Mouse (Mus musculus): ENCODE results near the gene Zp1. TPM values are rescaled to one million over a fixed set of nuclear protein-coding genes. Genes with fewer than 3 reads are reported as not detected.

Gene Zp1
- total and polyA plus RNA-seq, 2 experiments = not detected

GRCm38 (mm10) chr19:10924220-10924619 is 3.8 kb upstream of the Zp1 start:
- DNase-seq (ENCODE audit: extremely low read depth, low read depth, low spot score) = no peak
- WGBS = 64% methylated on average over 4 of the region's 4 CpGs
- Histone ChIP-seq H3K79me2 (ENCODE audit: control insufficient read depth, insufficient read depth, low read length) (no peaks in the 10 kb centered on the region), H3K9ac (ENCODE audit: low read depth, low read length) (no peak overlapping the region), H3K36me3 (ENCODE audit: control insufficient read depth, insufficient read depth, low read length) (no peaks in the 10 kb centered on the region), H3K4me3 (ENCODE audit: insufficient read depth, low read depth, low read length) (no peak overlapping the region), H3K27me3 (ENCODE audit: control insufficient read depth, insufficient read depth, low read length) (0 out of 2 replicates have a peak, but pooled peaks cover 3% of the 10 kb centered on the region), H3K27ac (replicated peaks; ENCODE audit: insufficient read depth, low read depth, low read length) (no peak overlapping the region), H3K4me1 (ENCODE audit: control insufficient read depth, insufficient read depth, low read length) (no peaks in the 10 kb centered on the region)
- TF ChIP-seq CTCF (IDR thresholded peaks at IDR 0.05; ENCODE audit: low read depth, low read length) = no peak
- TF ChIP-seq POLR2A (IDR thresholded peaks at IDR 0.05; ENCODE audit: extremely low read depth, insufficient read depth, low read length) = no peak

- no peak overlapping the region for H3K9ac ChIP-seq (ENCODE audit: low read depth, low read length)
- H3K36me3 ChIP-seq (ENCODE audit: control insufficient read depth, insufficient read depth, low read length) = no peaks in the 10 kb centered on the region
- TF ChIP-seq POLR2A (IDR thresholded peaks at IDR 0.05; ENCODE audit: extremely low read depth, insufficient read depth, low read length) (no peak), CTCF (IDR thresholded peaks at IDR 0.05; ENCODE audit: low read depth, low read length) (no peak)
- no peak overlapping the region for H3K27ac ChIP-seq (replicated peaks; ENCODE audit: insufficient read depth, low read depth, low read length)
- 70% methylated on average over 3 of the region's 3 CpGs for WGBS
- H3K4me1 ChIP-seq (ENCODE audit: control insufficient read depth, insufficient read depth, low read length) = no peaks in the 10 kb centered on the region
- DNase-seq (ENCODE audit: extremely low read depth, low read depth, low spot score) = no peak
- no peak overlapping the region for H3K4me3 ChIP-seq (ENCODE audit: insufficient read depth, low read depth, low read length)
- H3K27me3 ChIP-seq (ENCODE audit: control insufficient read depth, insufficient read depth, low read length) = no peaks in the 10 kb centered on the region
- H3K79me2 ChIP-seq (ENCODE audit: control insufficient read depth, insufficient read depth, low read length) = no peaks in the 10 kb centered on the region
Observed at GRCm38 (mm10) chr19:10921058-10921457, 626 bp upstream of the Zp1 start.

GRCm38 (mm10) chr19:10918321-10918991 is 2.0 kb downstream of the Zp1 start:
- H3K36me3 ChIP-seq (ENCODE audit: control insufficient read depth, insufficient read depth, low read length) = no peaks in the 10 kb centered on the region
- DNase-seq (ENCODE audit: extremely low read depth, low read depth, low spot score) = no peak
- no peaks in the 10 kb centered on the region for H3K4me1 ChIP-seq (ENCODE audit: control insufficient read depth, insufficient read depth, low read length)
- H3K79me2 ChIP-seq (ENCODE audit: control insufficient read depth, insufficient read depth, low read length) = no peaks in the 10 kb centered on the region
- H3K9ac ChIP-seq (ENCODE audit: low read depth, low read length) = no peak overlapping the region
- WGBS = 87% methylated on average over 10 of the region's 10 CpGs
- TF ChIP-seq POLR2A (IDR thresholded peaks at IDR 0.05; ENCODE audit: extremely low read depth, insufficient read depth, low read length) (no peak), CTCF (IDR thresholded peaks at IDR 0.05; ENCODE audit: low read depth, low read length) (no peak)
- no peak overlapping the region for H3K4me3 ChIP-seq (ENCODE audit: insufficient read depth, low read depth, low read length)
- no peaks in the 10 kb centered on the region for H3K27me3 ChIP-seq (ENCODE audit: control insufficient read depth, insufficient read depth, low read length)
- no peak overlapping the region for H3K27ac ChIP-seq (replicated peaks; ENCODE audit: insufficient read depth, low read depth, low read length)

- H3K36me3 ChIP-seq (ENCODE audit: control insufficient read depth, insufficient read depth, low read length) = no peaks in the 10 kb centered on the region
- H3K27me3 ChIP-seq (ENCODE audit: control insufficient read depth, insufficient read depth, low read length) = no peaks in the 10 kb centered on the region
- no peaks in the 10 kb centered on the region for H3K4me1 ChIP-seq (ENCODE audit: control insufficient read depth, insufficient read depth, low read length)
- no peak for DNase-seq (ENCODE audit: extremely low read depth, low read depth, low spot score)
- no peak overlapping the region for H3K27ac ChIP-seq (replicated peaks; ENCODE audit: insufficient read depth, low read depth, low read length)
- TF ChIP-seq CTCF (IDR thresholded peaks at IDR 0.05; ENCODE audit: low read depth, low read length) = no peak
- no peak for TF ChIP-seq POLR2A (IDR thresholded peaks at IDR 0.05; ENCODE audit: extremely low read depth, insufficient read depth, low read length)
- H3K79me2 ChIP-seq (ENCODE audit: control insufficient read depth, insufficient read depth, low read length) = no peaks in the 10 kb centered on the region
- H3K4me3 ChIP-seq (ENCODE audit: insufficient read depth, low read depth, low read length) = no peak overlapping the region
- 64% methylated on average over 5 of the region's 5 CpGs for WGBS
- H3K9ac ChIP-seq (ENCODE audit: low read depth, low read length) = no peak overlapping the region
Observed at GRCm38 (mm10) chr19:10916506-10916905, 3.9 kb downstream of the Zp1 start.

DNA sequence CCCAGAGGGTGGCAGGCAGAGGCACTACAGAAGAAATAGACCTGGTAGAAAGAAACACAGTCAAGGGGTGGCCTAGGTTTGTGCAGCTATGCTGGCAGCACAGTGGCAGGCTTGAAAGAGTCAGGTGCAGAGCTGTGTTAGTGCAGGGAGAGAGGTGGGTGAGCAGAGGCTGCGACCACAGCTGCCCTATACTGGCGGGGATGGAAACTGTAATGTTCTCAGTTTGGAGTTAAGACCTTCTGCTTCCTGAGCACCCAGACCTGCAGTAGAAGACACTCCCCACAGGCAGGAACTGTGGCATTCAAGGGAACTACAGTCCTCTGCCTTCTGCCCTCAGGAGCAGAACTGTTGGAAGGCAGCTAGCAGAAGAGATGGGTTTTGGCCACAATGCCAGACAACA is 5.6 kb downstream of the Zp1 start:
- Histone ChIP-seq H3K4me3 (ENCODE audit: insufficient read depth, low read depth, low read length) (no peak overlapping the region), H3K27me3 (ENCODE audit: control insufficient read depth, insufficient read depth, low read length) (no peaks in the 10 kb centered on the region), H3K79me2 (ENCODE audit: control insufficient read depth, insufficient read depth, low read length) (no peaks in the 10 kb centered on the region), H3K27ac (replicated peaks; ENCODE audit: insufficient read depth, low read depth, low read length) (no peak overlapping the region), H3K36me3 (ENCODE audit: control insufficient read depth, insufficient read depth, low read length) (no peaks in the 10 kb centered on the region), H3K9ac (ENCODE audit: low read depth, low read length) (no peak overlapping the region), H3K4me1 (ENCODE audit: control insufficient read depth, insufficient read depth, low read length) (no peaks in the 10 kb centered on the region)
- no peak for TF ChIP-seq CTCF (IDR thresholded peaks at IDR 0.05; ENCODE audit: low read depth, low read length)
- TF ChIP-seq POLR2A (IDR thresholded peaks at IDR 0.05; ENCODE audit: extremely low read depth, insufficient read depth, low read length) = no peak
- DNase-seq (ENCODE audit: extremely low read depth, low read depth, low spot score) = no peak
- WGBS = 79% methylated on average over 2 of the region's 2 CpGs

GRCm38 (mm10) chr19:10914291-10914690 is 6.1 kb downstream of the Zp1 start:
- no peak for DNase-seq (ENCODE audit: extremely low read depth, low read depth, low spot score)
- 81% methylated on average over 7 of the region's 7 CpGs for WGBS
- Histone ChIP-seq H3K4me1 (ENCODE audit: control insufficient read depth, insufficient read depth, low read length) (no peaks in the 10 kb centered on the region), H3K4me3 (ENCODE audit: insufficient read depth, low read depth, low read length) (no peak overlapping the region), H3K27me3 (ENCODE audit: control insufficient read depth, insufficient read depth, low read length) (no peaks in the 10 kb centered on the region), H3K27ac (replicated peaks; ENCODE audit: insufficient read depth, low read depth, low read length) (no peak overlapping the region), H3K36me3 (ENCODE audit: control insufficient read depth, insufficient read depth, low read length) (no peaks in the 10 kb centered on the region), H3K79me2 (ENCODE audit: control insufficient read depth, insufficient read depth, low read length) (no peaks in the 10 kb centered on the region), H3K9ac (ENCODE audit: low read depth, low read length) (no peak overlapping the region)
- TF ChIP-seq CTCF (IDR thresholded peaks at IDR 0.05; ENCODE audit: low read depth, low read length) (no peak), POLR2A (IDR thresholded peaks at IDR 0.05; ENCODE audit: extremely low read depth, insufficient read depth, low read length) (no peak)
